13 mouse cellular contexts compared by ENCODE assay signal in genomic region chr19:3849251-3849650, GRCm38 (mm10).
"Had no signal": no experiment of that assay in that cellular context is flagged by ENCODE, and none has a peak within 500 bp of the region (broad histone marks: within the 10 kb centered on the region; RNA-seq: fewer than 3 reads in every experiment).

No protein-coding gene starts in this region.

- H3K4me2 ChIP-seq: limb, embryonic 15.5 days; lung, embryonic 14.5 days; midbrain, embryonic 15.5 days; neural tube, embryonic 12.5 days had no signal

- H3K27ac ChIP-seq: hindbrain, postnatal 0 days; left cerebral cortex, adult 2 months; limb, embryonic 15.5 days; liver, embryonic 14.5 days; midbrain, embryonic 10.5 days; midbrain, embryonic 15.5 days; neural tube, embryonic 12.5 days had no signal

- H3K27me3 ChIP-seq: limb, embryonic 15.5 days; midbrain, embryonic 15.5 days; neural tube, embryonic 12.5 days had no signal

- H3K4me3 ChIP-seq: left cerebral cortex, adult 2 months; limb, embryonic 15.5 days; midbrain, embryonic 10.5 days; midbrain, embryonic 15.5 days; neural tube, embryonic 12.5 days had no signal

- ATAC-seq: hindbrain, postnatal 0 days; midbrain, embryonic 15.5 days had no signal

- H3K36me3 ChIP-seq: limb, embryonic 15.5 days; midbrain, embryonic 15.5 days; neural tube, embryonic 12.5 days had no signal

- DNase-seq: lung, embryonic 14.5 days; lung, postnatal 10 days; retina, postnatal 1 day; right cerebral cortex, postnatal 4 days; thymus, adult 18-20 months; thymus, postnatal 14 days had no signal

- H3K9ac ChIP-seq: limb, embryonic 15.5 days; liver, embryonic 14.5 days; lung, embryonic 14.5 days; midbrain, embryonic 15.5 days; neural tube, embryonic 12.5 days had no signal

- H3K9me3 ChIP-seq: limb, embryonic 15.5 days; midbrain, embryonic 10.5 days; midbrain, embryonic 15.5 days; neural tube, embryonic 12.5 days had no signal
